Mouse (Mus musculus) spleen, postnatal 4 days (tissue): Measurements from ENCODE around the gene Cutal.

ENCODE experiments used
- DNase-seq, 2 experiments: peaks; one replicate each; pipeline ENCODE4 v3.0.0; 2022; ENCODE audit warnings: low spot score in 2 of 2

The Cutal gene

GRCm38 (mm10) chr2:34914823-34915082, 40.6 kb downstream of the Cutal start:
- no peak for DNase-seq

GRCm38 (mm10) chr2:34915103-34915502, 40.9 kb downstream of the Cutal start:
- DNase-seq = no peak

- no peak for DNase-seq
These were observed 45.9 kb downstream of the Cutal start for GRCm38 (mm10) chr2:34920144-34920543.

DNA sequence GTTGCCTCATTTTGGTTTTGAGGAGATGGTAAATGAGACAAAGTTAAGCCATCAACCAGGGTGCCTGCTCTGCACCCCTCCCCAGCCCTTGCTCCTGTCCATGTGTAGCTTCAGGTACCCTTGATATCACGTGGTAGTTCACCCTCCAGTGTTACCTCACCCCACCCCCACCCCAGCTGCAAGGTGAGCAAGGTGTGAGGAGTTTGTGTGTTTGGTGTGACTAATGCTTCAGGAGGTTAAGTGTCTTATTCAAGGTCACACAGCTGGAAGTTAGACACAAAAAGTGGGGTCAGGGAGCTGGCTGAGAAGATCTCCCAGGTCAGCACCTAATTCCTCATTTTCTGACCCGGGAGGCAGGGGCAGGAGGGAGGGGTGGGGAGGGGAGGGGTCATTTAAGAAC, 48.5 kb downstream of the Cutal start:
- no peak for DNase-seq

DNA sequence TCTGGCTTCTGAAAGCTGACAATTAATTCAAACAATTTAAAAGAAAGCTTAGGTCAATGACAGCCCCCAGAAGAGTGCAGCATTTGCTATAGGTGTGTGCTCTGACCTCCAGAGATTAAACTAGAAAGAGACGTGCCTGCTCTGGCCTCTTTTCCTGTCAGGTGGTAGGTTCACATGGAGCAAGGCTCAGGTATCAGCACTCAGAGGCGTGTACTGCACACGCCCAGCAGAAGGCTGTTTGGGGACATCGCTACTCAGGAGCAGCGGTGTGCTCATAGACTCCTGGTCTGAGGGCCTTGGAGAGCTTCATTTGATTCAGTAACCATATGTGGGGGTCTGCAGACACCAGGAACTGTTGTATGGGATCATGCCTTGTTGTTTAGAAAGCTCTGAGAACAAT, 53.1 kb downstream of the Cutal start:
- DNase-seq = no peak

- DNase-seq = no peak
These were observed 63.3 kb downstream of the Cutal start for GRCm38 (mm10) chr2:34937460-34937859.

DNA sequence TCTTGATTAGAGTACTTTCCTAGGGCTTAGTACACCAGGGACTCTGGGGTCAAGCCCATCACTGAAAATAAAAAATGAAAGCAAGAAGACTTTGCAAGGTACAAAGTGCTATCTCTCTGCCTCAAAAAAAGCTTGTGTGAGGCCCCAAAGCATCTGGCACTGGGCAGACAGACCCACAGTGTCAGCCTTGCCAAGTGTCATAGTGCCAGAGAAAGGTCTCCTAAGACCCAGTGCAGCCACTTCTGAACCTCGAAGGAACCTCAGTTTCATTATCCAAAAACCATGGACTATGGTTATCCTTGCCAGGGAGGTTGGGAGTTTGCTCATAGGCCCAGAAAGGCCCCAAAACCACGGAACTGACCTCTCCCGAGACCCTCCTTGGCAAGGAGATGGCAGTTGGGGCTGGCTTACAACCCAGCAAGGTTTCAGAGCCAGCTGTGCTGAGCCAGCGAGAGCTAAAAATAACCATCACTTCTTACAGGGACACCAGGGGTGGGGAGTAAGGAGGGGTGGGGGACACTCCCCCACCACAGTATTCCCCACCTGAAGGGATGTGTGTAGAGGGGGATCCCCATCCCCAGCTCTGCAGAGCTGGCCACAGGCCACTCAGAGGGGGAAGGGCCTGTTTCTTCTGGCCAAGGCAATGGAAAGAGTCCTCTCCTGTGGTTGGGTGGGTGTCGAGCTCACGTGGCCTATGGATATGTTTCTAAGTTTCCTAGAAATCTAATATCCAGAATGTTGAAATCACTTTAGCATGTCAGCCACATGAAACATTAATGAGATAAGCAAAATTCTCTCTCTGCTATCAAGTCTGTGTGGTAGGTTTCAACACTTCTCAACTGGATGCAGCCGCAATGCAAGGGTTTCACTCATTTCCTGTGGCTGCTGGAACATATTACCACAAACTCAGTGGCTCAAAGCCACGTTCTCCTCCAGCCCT, 64.3 kb downstream of the Cutal start:
- DNase-seq = no peak

DNA sequence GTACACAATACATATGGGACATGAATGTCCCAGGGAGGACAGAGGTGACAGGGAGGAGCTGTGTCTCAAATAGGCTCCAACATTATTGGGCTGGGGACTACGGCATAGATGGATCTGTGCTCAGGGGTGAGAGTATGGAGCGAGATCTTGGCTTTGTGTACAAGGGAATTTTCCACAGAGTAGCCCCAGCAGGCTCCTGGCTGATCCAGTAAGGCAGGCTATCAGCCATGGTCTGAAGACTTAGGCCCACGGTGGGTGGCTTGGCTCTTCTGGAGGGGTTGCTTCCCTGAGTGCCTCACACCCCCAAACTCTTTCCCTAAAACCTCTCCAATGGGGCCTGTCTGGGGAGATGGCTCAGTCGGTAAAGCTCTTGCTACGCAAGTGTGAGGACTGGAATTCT, 66.0 kb downstream of the Cutal start:
- no peak for DNase-seq

DNA sequence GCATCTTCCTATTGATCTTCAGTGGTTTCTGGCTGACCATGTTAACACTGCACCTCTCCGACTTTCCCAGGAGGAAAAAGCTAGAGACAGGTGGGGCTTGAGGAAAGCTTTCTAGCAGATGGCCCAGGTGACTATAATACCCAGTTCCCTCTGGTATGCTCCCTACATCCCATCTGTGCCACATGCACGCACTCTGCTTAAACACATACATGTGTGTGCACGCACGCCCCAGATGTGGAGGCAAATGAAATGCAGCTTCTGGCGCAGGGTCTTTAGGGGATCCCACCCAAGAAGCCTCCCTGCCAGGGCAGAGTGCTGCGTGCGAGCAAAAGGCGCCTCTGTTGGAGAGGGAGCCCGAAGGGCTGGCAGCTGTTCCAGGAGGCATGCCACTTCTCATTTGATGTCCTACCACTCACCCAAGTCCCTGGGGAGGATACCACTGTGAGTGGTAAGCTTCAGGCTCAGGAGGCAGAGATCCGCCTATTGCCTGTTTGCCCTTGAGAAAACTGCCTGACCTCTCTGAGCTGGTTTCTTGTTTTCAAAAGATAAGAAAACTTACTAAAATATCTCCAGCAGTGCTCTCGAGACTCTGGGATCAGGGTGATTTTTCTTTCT, 67.0 kb downstream of the Cutal start:
- no peak for DNase-seq
